Mouse (Mus musculus): ENCODE data around the gene Gm48552.

DNA sequence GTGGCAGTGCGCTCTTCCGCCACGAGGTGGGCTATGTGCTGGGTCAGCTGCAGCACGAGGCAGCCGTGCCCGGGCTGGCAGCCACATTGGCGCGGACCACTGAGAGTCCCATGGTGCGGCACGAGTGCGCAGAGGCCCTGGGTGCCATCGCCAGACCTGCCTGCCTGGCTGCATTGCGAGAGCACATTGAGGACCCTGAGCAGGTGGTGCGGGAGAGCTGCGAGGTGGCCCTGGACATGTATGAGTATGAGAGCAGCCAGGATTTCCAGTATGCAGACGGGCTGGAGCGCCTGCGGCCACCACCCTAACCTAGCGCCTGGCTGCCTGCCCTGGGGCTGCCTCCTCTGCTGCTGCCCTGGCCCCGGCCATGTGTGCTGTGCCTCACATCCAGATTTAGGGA, 1.1 kb upstream of the Gm48552 start:
- no peak for TF ChIP-seq BHLHE40 (IDR thresholded peaks at IDR 0.05; ENCODE audit: borderline replicate concordance, low read depth, low read length)
- no peak for TF ChIP-seq JUND (IDR thresholded peaks at IDR 0.05; ENCODE audit: low read depth, low read length)
- no peak for TF ChIP-seq NELFE (IDR thresholded peaks at IDR 0.05; ENCODE audit: low read depth, low read length)
- no peak for TF ChIP-seq POLR2A (IDR thresholded peaks at IDR 0.05; ENCODE audit: control insufficient read depth in 1 of 2, insufficient read depth in 1 of 2, low read depth in 1 of 2, low read length in 2 of 2, poor library complexity in 1 of 2)
- no peak for TF ChIP-seq CTCF (IDR thresholded peaks at IDR 0.05 in 2 of 3, conservative IDR thresholded peaks at IDR 0.05 in 1 of 3; ENCODE audit: control insufficient read depth in 1 of 3, insufficient read depth in 1 of 3, low read depth in 2 of 3, low read length in 3 of 3, poor library complexity in 1 of 3, severe bottlenecking in 1 of 3)
- TF ChIP-seq USF1 (IDR thresholded peaks at IDR 0.05; ENCODE audit: low read depth, low read length): no peak
- no peak for TF ChIP-seq RCOR1 (IDR thresholded peaks at IDR 0.05; ENCODE audit: low read depth, low read length)
- no peak for TF ChIP-seq E2F4 (IDR thresholded peaks at IDR 0.05; ENCODE audit: borderline replicate concordance, low read depth, low read length)
- TF ChIP-seq ZC3H11A (IDR thresholded peaks at IDR 0.05; ENCODE audit: low read depth, low read length): no peak
- no peak for TF ChIP-seq SMC3 (IDR thresholded peaks at IDR 0.05; ENCODE audit: low read depth, low read length)
